Mouse (Mus musculus) layer of hippocampus, postnatal 14 days (tissue): ENCODE measurements around the gene Fastk. TPM values are rescaled to one million over a fixed set of nuclear protein-coding genes. Genes with fewer than 3 reads are reported as not detected.
"Not testable (repeated sequence)": the region's sequence is repeated elsewhere in the genome, so short reads cannot be mapped to it uniquely, and the experiment has no call there.

Experiments
- DNase-seq, 2 experiments: peaks; one replicate each; pipeline ENCODE4 v3.0.0; 2021 to 2022; ENCODE audit warnings: low spot score in 2 of 2, mixed read lengths in 1 of 2
- total RNA-seq, 2 experiments: library from RNA; stranded (reverse); gene quantifications; 2 replicates each; pipeline ENCODE4 v1.2.3; 2021

Gene Fastk
- total RNA-seq, 2 experiments from 2014 or later: 113 to 116 TPM

GRCm38 (mm10) chr5:24424004-24424781 is 20.9 kb downstream of the Fastk start:
- peak in 1 of 2 experiments; percentile 30 for DNase-seq

GRCm38 (mm10) chr5:24423129-24424003 is 21.7 kb downstream of the Fastk start, which contains the start of the genes Cdk5 and Slc4a2:
Gene Cdk5 (minus strand): TSS chr5:24423530.
Gene Slc4a2 (plus strand): TSS chr5:24423837.
- DNase-seq: peak; percentile 98 to 100

- no peak for DNase-seq
Observed at GRCm38 (mm10) chr5:24420381-24420780, 24.7 kb downstream of the Fastk start.

- no peak for DNase-seq
Observed at GRCm38 (mm10) chr5:24417587-24417986, 27.5 kb downstream of the Fastk start.

GRCm38 (mm10) chr5:24416222-24416736 is 28.8 kb downstream of the Fastk start:
- peak; percentile 69 to 77 for DNase-seq

- DNase-seq: no peak
Observed at GRCm38 (mm10) chr5:24413938-24414337, 31.1 kb downstream of the Fastk start.

GRCm38 (mm10) chr5:24413042-24413693 is 31.9 kb downstream of the Fastk start, which contains the start of gene Asic3:
Gene Asic3 (plus strand): TSS chr5:24413392.
- no peak for DNase-seq

GRCm38 (mm10) chr5:24412063-24412462 is 33.0 kb downstream of the Fastk start:
- DNase-seq: no peak

- DNase-seq: no peak
Observed at GRCm38 (mm10) chr5:24409466-24409865, 35.6 kb downstream of the Fastk start.

- no peak for DNase-seq
Observed at GRCm38 (mm10) chr5:24408651-24409050, 36.4 kb downstream of the Fastk start.

- DNase-seq: no peak
Observed at GRCm38 (mm10) chr5:24405389-24405876, 39.7 kb downstream of the Fastk start.

- no peak for DNase-seq
Observed at GRCm38 (mm10) chr5:24404594-24405360, 40.3 kb downstream of the Fastk start.

- no peak for DNase-seq
Observed at GRCm38 (mm10) chr5:24401969-24402368, 43.1 kb downstream of the Fastk start.

- no peak for DNase-seq
Observed at GRCm38 (mm10) chr5:24400911-24401605, 44.0 kb downstream of the Fastk start.

- DNase-seq: no peak
Observed at GRCm38 (mm10) chr5:24400362-24400761, 44.7 kb downstream of the Fastk start.

GRCm38 (mm10) chr5:24399686-24400085 is 45.4 kb downstream of the Fastk start:
- no peak for DNase-seq

- DNase-seq: not testable (repeated sequence)
Observed at GRCm38 (mm10) chr5:24396254-24396653, 48.8 kb downstream of the Fastk start.

- peak; percentile 96 to 98 for DNase-seq
Observed at GRCm38 (mm10) chr5:24394165-24394894, 50.8 kb downstream of the Fastk start.
